Mouse (Mus musculus) telencephalon, adult 2 months (tissue): Measurements from ENCODE around the gene Mttp.
A peak's percentile ranks its signal among the peaks of the same experiment; 100 is the strongest.
"Not testable (repeated sequence)": the region's sequence is repeated elsewhere in the genome, so short reads cannot be mapped to it uniquely, and the experiment has no call there.

ENCODE experiments used
- DNase-seq: peaks from one replicate; pipeline ENCODE4 v3.0.0-alpha.2; 2011; ENCODE audit warnings: low read depth, low spot score

Gene Mttp

DNA sequence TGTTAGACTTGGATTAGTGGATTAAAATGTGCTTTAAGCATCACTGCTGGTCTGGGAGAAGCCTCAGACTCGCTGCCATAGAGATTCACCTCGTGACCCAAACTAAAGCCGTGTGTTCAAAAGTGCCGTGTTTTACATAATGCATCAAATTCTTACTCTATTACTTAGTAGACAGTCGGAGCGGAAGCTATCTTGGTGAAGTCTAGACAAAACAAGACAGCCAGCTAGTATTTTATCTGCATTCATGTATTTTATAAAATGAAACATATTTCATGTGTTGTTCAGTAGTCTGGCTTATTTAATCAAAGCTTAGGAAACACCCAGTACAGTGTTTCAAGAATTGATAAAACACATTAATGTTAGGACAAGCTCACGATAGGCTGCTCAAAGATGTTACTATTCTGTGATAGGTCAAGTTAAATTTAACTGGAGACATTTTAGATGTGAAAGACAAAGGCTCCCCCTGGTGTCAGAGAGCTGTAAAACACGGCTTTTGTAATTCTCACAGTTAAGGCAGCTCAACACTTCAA, at the start of gene Mttp:
TSS of gene Mttp (minus strand) at position 327 of the 530 bp plus-strand sequence.
- DNase-seq: peak; percentile 75

DNA sequence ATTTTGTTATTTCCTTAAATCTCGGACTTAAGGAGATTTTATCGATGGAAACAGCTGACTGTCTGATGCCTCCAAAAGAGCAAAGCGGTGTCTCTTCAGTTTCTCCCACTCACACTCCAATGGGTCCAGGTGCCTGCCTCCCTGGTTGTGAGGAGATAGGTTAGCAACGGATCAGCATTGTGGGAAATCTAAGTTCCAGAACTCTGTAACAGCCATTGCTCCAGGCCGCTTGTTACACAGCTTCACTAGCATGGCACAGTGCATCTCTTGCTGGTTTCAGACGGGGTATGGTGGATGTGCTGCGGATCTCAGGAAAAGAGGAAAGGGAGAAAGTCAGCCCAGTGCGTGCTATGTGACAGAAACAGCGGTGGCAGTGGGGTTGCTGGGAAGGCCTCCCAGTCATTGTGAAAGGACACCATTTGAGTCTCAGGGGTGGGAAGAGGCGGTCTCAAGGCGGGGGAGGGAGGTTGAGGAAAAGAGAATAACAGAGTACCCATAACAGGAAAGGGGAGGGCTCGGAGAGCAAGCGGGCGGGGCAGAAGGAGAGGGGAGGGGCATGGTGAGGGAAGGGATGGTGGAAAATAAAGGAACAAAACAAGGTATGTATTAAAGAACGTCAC, 49.0 kb upstream of the Mttp start, which contains the start of gene 4930579F01Rik:
TSS of gene 4930579F01Rik (minus strand) at position 143 of the 620 bp plus-strand sequence.
- DNase-seq: no peak

DNA sequence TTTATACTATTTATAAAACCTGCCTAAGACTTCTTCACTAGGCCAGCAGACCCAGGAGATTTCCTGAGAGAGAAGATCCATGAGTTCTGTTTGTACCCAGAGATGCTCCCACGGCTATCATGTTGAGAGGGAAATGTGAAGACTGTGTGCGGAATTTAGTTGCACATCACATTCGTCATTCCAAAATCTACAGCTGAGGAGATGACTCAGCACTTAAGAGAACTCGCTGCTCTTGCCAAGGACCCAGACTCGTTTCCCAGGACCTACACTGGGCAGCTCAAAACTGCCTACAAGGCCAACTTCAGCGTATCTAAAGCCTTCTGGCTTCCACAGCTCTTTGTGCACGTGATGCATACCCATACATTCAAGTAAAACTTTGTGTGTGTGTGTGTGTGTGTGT, 47.5 kb upstream of the Mttp start:
- DNase-seq: no peak

DNA sequence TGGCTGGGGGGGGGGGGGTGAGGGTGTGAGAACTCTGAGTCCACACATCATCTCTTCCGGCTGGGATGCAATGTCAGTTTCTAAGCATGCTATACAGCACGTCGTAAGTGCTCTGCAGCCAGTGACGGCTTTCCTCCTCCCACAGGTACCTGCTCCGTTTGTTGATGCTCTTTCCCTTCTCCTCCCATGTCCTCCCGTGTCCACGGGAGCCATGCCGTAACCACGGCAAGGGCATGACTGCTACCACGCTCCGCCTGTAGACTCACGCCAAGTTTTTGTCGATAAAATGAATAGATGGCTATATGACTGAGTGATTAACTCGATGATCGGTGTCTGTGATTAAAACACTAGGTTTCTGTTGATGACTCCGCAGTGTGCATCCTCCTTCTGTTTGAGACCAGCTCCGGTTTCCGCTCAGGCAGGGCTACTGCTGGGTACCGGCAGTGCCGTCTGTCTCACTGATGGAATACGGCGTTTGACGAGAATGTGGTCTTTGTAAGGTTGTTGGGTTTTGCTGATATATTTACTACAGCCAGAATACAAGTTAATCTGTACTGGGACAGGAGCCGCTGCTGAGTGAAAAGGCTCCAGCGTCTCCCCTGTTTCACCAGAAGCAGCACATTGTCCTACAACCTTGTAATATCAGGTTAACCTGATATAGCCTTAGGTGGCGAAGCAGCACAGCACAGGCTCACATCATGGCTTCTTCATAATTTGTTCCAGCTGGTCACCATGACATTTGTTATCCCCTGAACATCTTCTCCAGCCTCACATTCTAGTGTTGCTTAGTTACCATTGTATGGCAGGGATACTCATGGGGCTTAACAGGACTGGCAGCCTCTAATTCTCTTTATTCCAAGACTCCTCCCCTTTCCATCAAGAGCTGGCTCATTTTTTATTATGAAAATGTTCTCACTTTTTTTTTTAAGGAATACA, 41.5 kb upstream of the Mttp start:
- DNase-seq: no peak

DNA sequence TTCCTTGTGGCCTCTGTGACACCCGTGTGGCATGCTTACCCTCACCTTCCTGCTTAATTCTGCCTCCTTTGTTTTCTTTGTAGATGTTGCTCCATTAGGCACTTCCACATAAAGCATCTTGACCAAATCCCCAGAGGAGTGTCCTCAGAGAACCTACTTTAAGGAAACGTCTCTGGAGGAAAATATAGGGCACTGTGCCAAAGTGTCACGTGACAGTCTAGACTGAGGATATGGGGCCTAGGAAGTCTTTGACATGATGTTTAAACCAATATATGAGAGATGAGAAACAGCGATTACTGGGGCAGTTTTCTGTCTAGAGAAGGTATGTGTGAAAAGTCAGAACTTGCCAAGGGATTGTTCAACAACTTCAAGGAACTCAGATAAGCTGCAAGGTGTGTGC, 40.5 kb upstream of the Mttp start:
- no peak for DNase-seq

DNA sequence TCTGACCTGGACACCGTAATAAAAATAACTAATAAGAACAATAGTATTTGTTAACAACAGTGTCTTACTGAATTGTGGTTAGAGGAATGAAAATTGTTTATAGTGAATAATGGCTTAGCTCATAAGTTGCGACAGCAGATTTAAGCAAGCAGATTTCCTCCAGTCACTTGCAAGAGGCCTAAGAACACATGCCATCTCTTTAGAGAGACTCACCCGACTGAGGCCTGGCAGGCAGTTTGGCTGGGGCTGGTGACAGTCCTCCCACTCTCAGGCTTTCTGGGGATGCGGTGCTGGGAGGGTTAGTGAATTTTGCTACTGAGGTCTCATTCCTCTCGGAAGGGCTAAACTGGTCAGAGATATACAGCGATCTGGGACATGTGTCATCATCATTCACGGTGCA, 38.6 kb upstream of the Mttp start:
- DNase-seq: no peak

DNA sequence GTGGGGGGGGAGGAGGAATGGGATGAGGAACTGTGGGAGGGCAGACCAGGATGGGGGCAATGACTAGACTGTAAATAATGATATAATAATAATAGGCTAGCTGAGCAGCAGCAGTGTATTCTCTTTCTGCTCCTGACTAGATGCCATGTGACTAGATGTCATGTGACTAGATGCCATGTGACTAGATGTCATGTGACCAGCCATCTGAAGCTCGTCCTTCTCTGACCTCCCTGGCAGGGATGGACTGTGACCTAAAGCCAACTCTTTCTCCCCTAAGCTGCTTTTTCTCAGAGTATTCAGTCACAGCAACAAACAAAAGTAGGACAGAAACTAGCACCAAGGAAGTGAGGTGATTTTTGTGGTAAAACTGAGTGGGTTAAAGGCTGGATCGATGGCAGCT, 37.3 kb upstream of the Mttp start:
- DNase-seq: no peak

DNA sequence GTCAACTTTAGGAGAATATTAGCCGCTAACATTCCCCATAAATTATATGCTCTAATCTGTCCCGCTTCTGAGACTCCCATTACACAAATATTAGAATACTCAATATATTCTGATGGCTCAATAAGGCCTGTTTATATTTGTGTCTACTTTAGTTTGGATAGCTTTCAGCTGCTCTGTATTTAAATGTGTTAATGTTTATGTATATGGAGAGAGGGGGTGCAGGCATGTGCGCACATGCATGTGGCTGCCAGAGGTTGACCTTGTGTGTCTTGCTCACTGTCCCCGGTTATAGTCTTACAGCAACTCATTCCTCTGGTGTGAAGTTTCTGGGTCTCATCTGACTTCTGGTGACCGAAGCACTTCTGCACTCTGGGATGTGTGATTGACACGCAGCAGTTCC, 30.8 kb upstream of the Mttp start:
- DNase-seq: no peak

DNA sequence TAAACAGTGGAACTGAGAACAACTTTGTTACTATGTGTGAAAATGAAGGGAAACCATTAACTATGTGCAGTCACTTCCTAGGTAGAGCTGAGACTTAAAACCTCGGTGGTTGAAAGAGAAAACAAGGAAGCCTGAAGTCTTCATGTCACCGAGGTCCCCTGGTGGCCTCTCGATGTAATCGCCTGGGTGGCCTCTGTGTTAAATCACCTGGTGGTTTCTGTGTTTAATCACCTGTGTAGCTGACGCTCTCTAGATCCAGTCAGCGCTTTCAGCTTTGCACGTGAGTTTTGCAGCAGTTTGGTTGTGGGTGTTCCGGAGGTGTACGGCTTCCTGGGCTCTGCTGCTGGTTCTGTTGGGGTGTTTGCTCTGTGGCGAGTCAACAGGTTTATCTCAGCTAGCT, 28.5 kb upstream of the Mttp start:
- no peak for DNase-seq

DNA sequence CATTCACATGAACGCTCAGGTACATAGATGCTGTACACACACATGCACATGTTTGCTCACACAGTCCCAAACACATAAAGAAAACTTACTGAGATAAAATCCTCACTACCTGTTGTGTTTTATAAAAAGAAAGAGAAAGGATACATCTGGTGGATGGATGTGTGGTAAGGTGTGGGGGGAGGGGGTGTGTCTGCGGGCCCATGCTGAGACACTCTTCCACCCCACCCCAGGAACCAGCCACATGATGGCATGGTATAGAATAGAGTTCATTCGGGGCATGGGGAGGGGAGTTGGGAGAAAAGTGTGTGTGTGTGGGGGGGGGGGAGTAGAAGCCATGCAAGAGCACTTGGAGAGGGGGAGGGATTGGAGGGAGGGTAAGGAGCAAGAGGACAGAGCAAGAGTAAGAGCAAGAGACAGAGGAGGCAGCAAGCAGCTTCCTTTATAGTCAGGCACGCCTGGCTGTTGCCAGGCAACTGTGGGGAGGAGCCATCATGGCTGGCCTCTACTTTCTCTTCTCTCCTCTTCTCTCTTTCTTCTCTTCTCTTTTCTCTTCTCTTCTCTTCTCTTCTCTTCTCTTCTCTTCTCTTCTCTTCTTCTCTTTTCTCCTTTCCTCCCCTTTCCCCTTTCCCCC, 17.9 kb upstream of the Mttp start:
- DNase-seq: no peak

DNA sequence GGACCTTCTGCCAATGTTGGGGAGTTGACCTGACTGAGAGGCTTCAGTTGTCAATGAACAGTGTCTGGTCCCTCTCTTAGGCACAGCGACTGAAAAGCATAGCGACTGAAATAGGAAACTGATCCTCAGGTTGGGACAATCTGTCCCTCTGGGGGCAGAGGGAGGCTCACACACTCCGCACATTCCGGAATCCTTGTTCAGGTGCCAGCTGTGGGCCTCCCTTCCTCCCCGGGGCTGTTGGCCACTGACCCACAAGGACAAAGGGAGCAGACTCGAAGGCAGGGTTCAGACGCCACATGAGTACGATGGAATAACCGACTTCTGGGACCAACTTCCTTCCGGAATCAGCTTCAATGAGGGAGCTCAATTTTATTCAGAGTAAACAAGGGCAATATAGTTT, 16.9 kb upstream of the Mttp start:
- no peak for DNase-seq

DNA sequence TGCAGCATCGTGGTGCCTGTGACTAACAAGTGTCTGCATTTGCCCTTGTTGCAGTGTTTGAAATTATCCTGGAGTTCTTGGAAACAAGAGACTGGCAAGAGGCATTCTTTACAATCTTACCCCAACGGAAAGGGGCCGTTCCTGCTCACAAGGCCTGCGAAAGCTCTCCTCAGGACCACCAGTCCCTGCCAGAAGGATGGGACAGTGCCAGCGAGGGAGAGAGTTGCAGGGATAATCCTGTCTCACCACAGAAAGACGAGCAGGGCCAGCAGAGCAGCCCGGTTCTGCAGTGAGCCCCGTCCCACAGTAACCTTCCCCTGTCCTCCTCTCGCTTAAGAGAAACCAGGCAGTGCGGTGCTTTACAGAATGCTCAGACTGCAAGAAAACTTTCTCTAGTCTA, 11.9 kb upstream of the Mttp start:
- DNase-seq: no peak

DNA sequence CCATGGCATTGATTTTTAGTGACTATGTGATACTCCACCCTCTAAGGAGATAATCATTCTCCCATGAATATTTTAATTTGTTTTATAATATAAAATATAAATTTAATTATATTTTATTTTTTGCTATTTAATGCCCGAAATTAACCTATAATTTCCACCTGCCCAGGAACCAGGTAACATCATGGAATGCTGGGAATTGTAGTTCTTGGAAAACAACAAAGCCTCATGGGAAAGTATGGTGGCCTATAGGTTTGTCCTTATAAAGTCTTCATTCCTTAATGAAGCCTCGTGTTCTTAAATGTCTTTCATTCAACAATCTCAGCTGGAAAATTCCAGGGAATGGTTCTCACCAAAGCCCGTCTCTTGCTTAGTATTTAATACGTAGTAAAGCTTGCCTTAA, 10.3 kb upstream of the Mttp start:
- no peak for DNase-seq

DNA sequence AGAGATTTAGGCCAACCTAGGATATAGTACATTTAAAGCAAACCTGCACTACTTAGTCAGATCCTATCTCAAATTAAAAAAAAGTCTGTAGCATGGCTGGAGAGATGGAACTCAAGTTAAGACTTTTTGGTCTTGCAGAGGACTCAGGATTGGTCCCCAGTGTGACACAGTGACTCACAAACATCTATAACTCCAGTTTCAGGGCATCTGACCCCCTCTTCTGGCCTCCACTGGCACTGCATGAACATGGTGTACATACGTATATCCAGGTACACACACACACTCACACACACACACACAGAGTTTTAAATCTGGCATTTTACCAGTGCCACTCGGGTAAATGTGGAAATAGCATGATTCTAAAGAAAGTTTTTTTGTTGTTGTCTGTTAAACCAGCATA, 4.0 kb upstream of the Mttp start:
- DNase-seq: no peak

DNA sequence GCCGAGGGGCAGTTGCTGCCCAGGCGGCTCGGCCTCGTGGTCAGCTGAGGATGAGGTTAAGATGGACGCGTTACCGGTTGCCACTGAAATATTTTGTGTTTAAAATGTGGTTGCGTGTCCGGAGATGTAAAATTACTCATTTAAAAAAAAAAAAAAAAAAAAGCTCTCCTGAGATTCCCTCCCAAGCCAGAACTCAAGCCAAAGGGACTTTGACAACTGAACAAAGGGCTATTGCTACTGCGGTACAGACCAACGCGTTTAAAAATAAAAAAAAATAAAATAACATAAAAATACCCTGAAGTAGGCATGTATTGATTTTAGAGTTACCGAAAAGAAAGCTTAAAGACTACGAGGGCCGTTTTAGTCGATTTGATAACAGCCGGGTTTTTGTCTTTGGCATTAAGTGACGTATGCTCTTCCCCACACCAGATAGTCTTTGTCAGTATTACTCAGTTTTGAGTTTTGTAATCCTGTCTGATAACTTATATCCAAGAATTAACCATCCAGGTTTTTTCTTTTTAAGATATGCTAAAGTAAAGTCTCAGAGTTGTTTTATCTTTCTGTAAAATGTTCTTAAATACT, 617 bp downstream of the Mttp start:
- peak; percentile 13 for DNase-seq

DNA sequence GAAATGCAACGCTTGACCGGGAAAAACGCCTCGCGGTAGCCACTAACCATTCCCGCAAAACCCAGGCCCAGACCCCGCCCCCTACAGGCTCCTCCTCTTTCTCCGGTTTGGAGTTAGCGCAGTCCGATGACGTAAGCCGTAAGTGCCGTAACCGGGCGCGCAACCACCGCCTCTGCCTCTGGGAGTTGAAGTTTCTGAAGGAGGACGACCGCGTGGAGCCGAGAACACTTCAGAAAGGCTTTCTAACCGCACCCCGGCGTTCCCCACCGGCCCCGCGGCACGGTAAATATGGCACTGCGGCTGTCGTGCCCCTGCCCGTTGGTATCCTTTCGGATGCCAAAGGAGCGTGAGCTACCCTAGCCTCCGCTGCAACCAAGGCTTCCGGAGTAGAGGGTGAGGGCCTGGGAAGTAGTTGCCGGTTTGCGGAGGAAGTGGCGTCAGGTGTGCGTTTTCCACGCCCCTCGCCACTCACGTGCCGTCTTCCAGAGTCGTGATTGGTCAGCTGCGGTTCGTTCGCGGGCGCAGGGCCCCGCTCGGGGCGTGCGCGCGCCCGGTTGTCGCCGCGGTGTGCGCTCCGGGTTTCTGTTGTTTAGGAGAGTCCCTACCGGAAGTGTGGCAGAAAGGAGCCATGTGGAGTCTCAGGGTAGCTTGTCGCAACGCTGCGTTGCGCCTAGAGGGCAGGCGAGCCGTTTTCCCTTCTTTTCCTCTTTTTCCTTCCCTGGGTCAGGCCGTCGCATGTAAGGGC, 1.3 kb downstream of the Mttp start, which contains the start of gene Trmt10a:
TSS of gene Trmt10a (plus strand) at position 134 of the 745 bp plus-strand sequence.
- peak; percentile 98 for DNase-seq

DNA sequence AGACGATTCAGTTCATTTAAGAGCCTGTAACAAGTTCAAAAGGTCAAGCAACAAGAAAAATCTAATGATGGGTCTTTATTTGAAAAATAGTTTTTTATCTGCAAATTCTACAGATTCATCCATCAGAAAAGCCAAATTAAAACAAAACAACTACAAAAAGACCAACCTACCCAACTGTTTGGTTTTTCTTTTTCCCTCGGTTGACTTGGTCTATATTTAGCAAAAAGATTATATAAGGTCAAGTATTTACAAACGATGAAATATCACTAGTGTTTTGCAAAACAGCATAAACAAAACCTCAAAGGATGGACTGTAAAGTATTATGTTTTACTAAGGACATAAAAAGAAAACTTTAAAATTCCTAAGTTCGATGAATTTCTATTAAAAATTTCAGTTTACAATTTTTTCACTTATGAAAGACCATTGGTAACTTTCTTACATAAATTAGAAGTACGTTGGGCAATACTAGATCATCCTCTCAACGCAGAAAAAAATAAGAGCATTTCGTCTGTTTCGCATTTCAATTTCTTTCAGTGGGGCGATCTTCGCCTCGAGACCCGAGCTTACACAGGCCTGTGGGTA, 1.9 kb downstream of the Mttp start:
- no peak for DNase-seq

DNA sequence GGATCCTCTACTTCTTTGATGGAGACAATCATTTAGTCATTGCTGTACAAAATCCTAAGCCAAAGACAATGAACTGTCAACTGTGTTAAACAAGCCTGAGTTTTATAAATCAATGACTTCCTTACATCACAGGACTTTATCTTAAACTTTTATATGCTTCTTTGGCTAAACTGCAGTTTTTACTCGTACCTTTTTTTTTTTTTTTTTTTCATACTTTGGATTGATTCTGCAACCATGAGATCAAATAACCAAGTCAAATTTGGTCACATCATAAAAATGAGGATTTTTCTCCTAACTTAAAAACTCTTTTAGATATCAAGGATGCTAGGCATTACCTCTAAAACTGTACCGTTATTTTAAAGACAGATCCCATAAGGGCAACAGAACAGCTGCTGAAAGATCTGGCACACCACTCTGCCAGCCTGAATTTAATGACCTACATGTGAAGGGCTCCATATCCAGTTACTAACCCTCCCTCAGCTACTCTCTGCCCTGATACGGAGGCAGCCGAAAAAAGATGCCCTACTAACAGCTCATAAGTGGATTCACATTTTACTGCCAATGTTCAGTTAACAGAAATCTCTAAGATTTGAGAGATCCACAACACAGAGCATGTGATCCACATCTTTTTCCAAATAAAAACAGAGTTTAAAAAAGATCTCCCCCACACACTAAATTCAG, 2.6 kb downstream of the Mttp start:
- DNase-seq: no peak

DNA sequence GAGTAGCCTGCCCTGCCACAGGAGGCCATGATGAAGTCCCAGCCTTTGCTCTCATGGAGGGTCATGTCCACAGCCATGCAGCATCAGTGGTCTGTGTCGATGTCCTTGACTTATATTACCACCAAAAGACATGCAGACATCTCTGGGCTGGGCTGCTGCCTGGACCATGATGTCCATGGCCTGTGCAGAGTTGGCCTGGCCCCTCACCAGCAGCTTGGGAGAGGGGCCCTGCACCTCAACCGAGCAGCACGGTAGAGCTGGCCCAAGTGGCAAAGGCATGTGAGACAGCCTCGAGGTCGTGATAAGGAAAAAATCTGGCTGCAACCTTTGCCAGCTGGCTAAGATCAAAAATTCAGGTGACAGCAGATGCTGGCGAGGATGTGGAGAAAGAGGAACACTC, 5.1 kb downstream of the Mttp start:
- no peak for DNase-seq

DNA sequence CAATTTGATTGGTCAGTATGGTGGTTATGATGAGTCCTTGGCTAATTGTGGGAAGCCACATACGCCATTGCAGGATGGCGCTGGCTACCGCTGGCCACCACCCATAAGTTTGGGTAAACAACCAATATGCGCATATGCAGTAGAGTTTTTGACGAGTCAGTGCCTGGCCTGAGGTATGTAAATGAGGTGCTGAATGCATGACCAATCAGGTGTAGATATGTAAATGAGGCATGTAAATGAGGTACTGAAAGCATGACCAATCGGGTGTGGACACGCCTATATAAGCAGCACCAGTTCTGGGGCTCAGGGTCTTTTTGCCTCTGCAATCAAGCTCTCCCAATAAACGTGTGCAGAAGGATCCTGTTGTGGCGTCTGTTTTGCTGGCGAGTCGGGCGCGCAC, 6.6 kb downstream of the Mttp start:
- not testable (repeated sequence) for DNase-seq
